Mouse (Mus musculus): ENCODE data around the gene Nol11. TPM values are rescaled to one million over a fixed set of nuclear protein-coding genes. Genes with fewer than 3 reads are reported as not detected.

Gene Nol11
- polyA plus RNA-seq (2014; fragmentation: Illumina TruSeq; extraction: RNeasy Lipid Tissue Mini Kit (QIAGEN cat#74804)) = 64.3 TPM

DNA sequence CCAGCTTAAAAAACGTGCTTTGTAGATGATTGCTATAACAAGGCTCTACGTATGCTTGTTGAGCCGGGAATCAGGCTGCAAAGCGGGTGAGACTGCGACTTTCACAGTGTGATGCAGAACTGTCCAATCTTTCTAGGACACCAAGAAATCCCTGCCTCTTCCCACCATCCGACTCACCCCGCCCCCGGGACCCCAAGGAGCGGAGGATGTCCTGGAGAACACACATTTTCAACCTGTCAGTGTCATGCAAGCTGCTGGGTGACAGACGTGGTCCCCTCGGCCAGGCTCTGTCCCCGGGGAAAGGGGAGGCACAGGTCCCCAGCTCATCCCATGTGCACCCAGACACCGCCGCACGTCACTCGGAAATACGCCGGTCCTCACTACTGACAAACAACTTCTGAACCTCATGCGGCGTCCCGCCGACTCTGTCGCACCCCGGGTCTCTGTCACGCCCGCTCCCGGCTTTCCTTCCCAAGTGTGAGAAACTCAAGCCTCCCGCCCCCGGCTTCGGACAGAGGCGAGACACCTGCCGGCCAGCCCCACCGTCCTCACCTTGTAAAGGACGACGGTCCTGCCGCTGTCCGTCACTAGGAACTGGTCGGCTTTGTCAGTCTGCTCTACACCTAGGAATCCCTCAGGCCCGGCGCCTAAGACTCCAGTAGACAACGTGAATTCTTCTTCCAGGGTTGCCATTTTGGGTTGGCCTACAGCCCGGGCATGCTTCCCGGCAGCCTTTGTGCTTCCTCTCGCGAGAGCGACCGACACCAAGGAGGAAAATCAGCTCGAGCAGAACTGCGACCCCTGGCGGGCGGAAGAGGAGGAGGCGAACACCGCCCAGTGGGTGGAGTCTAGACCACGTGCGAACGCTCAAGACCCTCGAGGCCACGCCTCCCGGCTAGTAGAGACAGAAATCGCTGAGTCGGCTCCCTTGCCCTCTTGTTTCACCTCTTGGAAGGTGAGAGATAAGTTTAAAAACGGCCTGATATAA, at the start of gene Nol11:
TSS of gene Nol11 (minus strand) at position 817 of the 988 bp plus-strand sequence.

DNA sequence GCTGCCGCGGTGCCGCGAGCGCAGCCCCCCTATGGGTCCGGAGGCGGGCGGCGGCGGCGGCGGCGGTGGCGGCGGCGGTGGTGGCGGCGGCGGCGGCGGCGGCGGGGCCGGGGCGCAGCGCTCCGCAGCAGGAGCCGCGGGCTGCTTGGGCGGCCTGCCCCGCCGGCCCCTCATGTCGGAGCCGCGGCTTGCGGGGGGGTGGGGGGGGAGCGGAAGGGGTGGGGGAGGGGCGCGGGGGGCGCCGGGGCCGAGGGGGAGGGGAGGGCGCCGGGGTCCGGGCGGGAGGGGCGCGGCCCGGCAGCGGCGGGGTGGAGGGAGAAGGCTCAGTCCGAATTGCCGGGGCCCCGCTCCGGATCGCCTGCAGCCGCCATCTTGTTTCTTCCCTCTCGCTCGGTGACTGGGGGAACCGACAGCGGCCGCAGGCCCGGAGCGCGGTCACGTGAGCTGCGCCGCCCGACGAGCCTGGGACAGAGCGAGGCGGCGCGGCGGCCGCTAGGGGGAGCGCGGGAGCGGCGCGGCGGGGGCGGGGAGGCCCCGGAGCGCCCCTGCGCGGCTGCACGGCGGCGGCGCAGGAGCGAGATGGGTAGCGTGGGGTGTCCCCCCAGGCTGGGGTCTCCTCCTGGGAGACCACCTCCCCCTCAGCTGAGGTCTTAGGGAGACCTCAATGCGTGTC, 57.3 kb downstream of the Nol11 start, which contains the start of gene Bptf:
TSS of gene Bptf (minus strand) at position 379 of the 673 bp plus-strand sequence.

Other genes with a start within 250 kb of the Nol11 start
- gene Kpna2, start 189.8 kb downstream of the Nol11 start, polyA plus RNA-seq (2014; fragmentation: Illumina TruSeq; extraction: RNeasy Lipid Tissue Mini Kit (QIAGEN cat#74804)) = 162 TPM
- 8.3 TPM for gene 1810010H24Rik, start 163.7 kb downstream of the Nol11 start, polyA plus RNA-seq (2014; fragmentation: Illumina TruSeq; extraction: RNeasy Lipid Tissue Mini Kit (QIAGEN cat#74804))
- 56.5 TPM for gene Bptf, start 57.3 kb downstream of the Nol11 start, polyA plus RNA-seq (2014; fragmentation: Illumina TruSeq; extraction: RNeasy Lipid Tissue Mini Kit (QIAGEN cat#74804))